Mouse (Mus musculus) lung, postnatal 0 days (tissue): ENCODE results near the gene Dag1. TPM values are rescaled to one million over a fixed set of nuclear protein-coding genes. Genes with fewer than 3 reads are reported as not detected.
"Not testable (repeated sequence)": the region's sequence is repeated elsewhere in the genome, so short reads cannot be mapped to it uniquely, and the experiment has no call there.

Source experiments
- ATAC-seq: fragments of 200-750 bp; cut with Nextera tagmentation; 2 replicates; pipeline ENCODE4 v1.8.0; 2017; ENCODE audit warnings: moderate library complexity
- DNase-seq: peaks from one replicate; pipeline ENCODE4 v3.0.0-alpha.2; 2016; ENCODE audit warnings: low spot score
- H3K27ac ChIP-seq: fragments of 300-500 bp; sonication (generic); 2 replicates; pipeline ENCODE4 v1.5.1; 2014; ENCODE audit warnings: antibody characterized with exemption, mild to moderate bottlenecking, low read length, mixed read lengths
- H3K27me3 ChIP-seq: fragments of 300-500 bp; sonication (generic); replicated peaks from 2 replicates; pipeline ENCODE4 v1.6.1; 2014; ENCODE audit warnings: low read length, mixed read lengths; ENCODE audit not compliant: insufficient read depth
- H3K36me3 ChIP-seq: fragments of 300-500 bp; sonication (generic); 2 replicates; pipeline ENCODE4 v1.6.1; 2014; ENCODE audit warnings: low read length, mixed read lengths; ENCODE audit not compliant: insufficient read depth
- H3K4me1 ChIP-seq: fragments of 300-500 bp; sonication (generic); 2 replicates; pipeline ENCODE4 v1.6.1; 2014; ENCODE audit warnings: antibody characterized with exemption, low read depth, low read length, mixed read lengths; ENCODE audit not compliant: insufficient read depth
- H3K4me2 ChIP-seq: fragments of 300-500 bp; sonication (generic); replicated peaks from 2 replicates; pipeline ENCODE4 v1.6.1; 2014; ENCODE audit warnings: low read depth, mild to moderate bottlenecking, low read length, moderate library complexity, mixed read lengths
- H3K4me3 ChIP-seq: fragments of 300-500 bp; sonication (generic); 2 replicates; pipeline ENCODE4 v1.5.1; 2014; ENCODE audit warnings: low read depth, low read length
- H3K9ac ChIP-seq: fragments of 300-500 bp; sonication (generic); replicated peaks from 2 replicates; pipeline ENCODE4 v1.6.1; 2014; ENCODE audit warnings: low read depth, mild to moderate bottlenecking
- H3K9me3 ChIP-seq: fragments of 300-500 bp; sonication (generic); 2 replicates; pipeline ENCODE4 v1.6.1; 2016; ENCODE audit warnings: low read length, mixed read lengths
- CTCF ChIP-seq: IDR thresholded peaks from 2 replicates; pipeline ENCODE4 v1.5.1; 2016; ENCODE audit warnings: antibody characterized with exemption, mild to moderate bottlenecking
- EP300 ChIP-seq: IDR thresholded peaks from 2 replicates; pipeline ENCODE4 v1.6.1; 2016; ENCODE audit warnings: antibody characterized with exemption, mild to moderate bottlenecking, control low read depth
- WGBS: fragments of 180-500 bp; shearing (Covaris S2); extraction: QIAGEN DNeasy Blood & Tissue Kit; methylation state at CpG from one replicate; pipeline ENCODE4 v1.1.7; 2014; 5-methylcytosine and 5-hydroxymethylcytosine counted together
- polyA plus RNA-seq: library from polyadenylated mRNA; unstranded; fragments of >200 nt; fragmentation: Nextera tagmentation; extraction: Ambion mirVana; gene quantifications from 2 replicates; pipeline ENCODE4 v1.2.1, GENCODE M21; 2015

The Dag1 gene
- polyA plus RNA-seq, 1 experiment from 2014 or later: 130 TPM

- WGBS: 62% methylated on average over 10 of the region's 10 CpGs
- no peak for TF ChIP-seq EP300
- TF ChIP-seq CTCF: peak; percentile 78
- peak; percentile 43 for DNase-seq
These were observed 15.1 kb upstream of the Dag1 start for GRCm38 (mm10) chr9:108278697-108279450.

DNA sequence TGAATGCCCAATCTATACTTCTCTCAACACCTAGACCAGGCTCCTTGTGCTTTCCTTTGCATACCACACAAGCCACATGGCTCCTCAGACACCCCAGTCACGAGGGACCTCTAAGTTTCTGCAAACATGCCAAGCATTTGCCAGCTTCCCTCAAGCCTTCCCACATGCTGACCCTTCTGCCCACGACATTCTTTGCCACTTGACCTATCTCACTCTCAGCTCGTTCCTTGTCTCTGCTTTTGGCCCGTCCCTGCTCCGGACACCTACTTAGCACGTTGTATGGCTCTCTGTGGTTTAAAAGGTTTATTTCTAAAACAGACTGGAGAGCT is 11.5 kb upstream of the Dag1 start:
- Histone ChIP-seq H3K4me2 (no peak overlapping the region), H3K9ac (no peak overlapping the region), H3K4me1 (0 out of 2 replicates have a peak, but pooled peaks cover 9% of the 10 kb centered on the region), H3K36me3 (no peaks in the 10 kb centered on the region), H3K27ac (peak overlapping the region; percentile 80), H3K27me3 (no peaks in the 10 kb centered on the region), H3K9me3 (no peaks in the 10 kb centered on the region), H3K4me3 (no peak overlapping the region)
- WGBS: 13% methylated on average over 6 of the region's 6 CpGs
- ATAC-seq (peak; percentile 89), DNase-seq (peak; percentile 85)
- TF ChIP-seq CTCF (no peak), EP300 (peak; percentile 95)

More at GRCm38 (mm10) chr9:108278697-108279450, 15.1 kb upstream of the Dag1 start:
- Histone ChIP-seq H3K27me3 (no peaks in the 10 kb centered on the region), H3K4me2 (no peak overlapping the region), H3K9ac (no peak overlapping the region), H3K4me1 (peaks cover 10% of the 10 kb centered on the region; the same call in 1 of the 2 replicates), H3K36me3 (no peaks in the 10 kb centered on the region), H3K27ac (no peak overlapping the region), H3K9me3 (no peaks in the 10 kb centered on the region), H3K4me3 (no peak overlapping the region)
- ATAC-seq: no peak

DNA sequence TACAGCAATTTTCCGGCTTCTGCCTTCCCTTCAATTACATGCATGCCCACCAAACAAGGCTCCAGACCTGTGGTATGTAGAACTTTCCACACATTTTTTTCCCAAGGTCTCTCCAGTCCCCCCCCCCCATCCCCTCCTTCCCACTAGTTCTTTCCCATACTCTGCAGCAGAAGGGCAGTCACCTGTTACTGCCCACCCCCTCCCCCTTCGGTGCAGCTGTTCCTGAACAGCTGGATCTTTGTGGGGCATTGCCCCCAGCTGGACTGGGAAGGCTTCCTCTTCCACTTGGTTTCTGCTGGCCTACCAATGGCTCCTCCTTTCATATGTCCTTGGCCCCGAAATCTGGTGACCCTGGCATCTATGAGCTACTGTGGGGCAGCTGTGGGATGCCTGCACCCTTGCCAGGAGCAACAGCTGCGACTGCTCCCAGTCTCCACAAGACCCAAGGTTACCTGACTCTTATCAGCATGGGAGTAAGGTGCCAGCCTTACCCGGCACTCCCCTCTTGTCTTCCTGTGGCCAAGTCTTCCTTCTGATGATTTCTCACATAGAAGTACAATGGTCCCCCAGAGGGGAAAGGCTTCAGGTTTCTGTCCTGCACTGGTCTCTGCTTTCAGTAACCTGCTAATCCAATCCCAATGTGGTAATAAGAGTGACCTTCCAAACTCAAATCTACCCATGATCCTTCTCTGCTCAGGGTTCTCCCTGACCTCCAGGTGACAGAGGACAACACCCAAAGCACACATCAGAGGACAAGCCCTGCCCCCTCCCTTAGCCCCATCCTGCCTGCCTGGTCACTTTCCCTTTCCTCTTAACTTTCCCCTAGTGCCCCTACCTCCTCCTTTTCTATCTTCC is 10.9 kb upstream of the Dag1 start:
- WGBS: 50% methylated on average over 5 of the region's 5 CpGs
- Histone ChIP-seq H3K4me1 (0 out of 2 replicates have a peak, but pooled peaks cover 9% of the 10 kb centered on the region), H3K4me2 (no peak overlapping the region), H3K9me3 (no peaks in the 10 kb centered on the region), H3K9ac (no peak overlapping the region), H3K4me3 (no peak overlapping the region), H3K27me3 (no peaks in the 10 kb centered on the region), H3K27ac (peak overlapping the region; percentile 80), H3K36me3 (no peaks in the 10 kb centered on the region)
- ATAC-seq (peak; percentile 33), DNase-seq (no peak)
- TF ChIP-seq CTCF: no peak
- TF ChIP-seq EP300: no peak

- TF ChIP-seq EP300 (peak; percentile 25; the same call in 1 of the 2 replicates), CTCF (no peak)
- 0 out of 2 replicates have a peak, but pooled peaks cover 9% of the 10 kb centered on the region for H3K4me1 ChIP-seq
- peak; percentile 53 for DNase-seq
- no peaks in the 10 kb centered on the region for H3K36me3 ChIP-seq
- no peaks in the 10 kb centered on the region for H3K27me3 ChIP-seq
- H3K9me3 ChIP-seq: no peaks in the 10 kb centered on the region
- ATAC-seq: no peak
- peak overlapping the region; percentile 20; the same call in 1 of the 2 replicates for H3K27ac ChIP-seq
- H3K4me3 ChIP-seq: no peak overlapping the region
- H3K9ac ChIP-seq: no peak overlapping the region
- no peak overlapping the region for H3K4me2 ChIP-seq
- 47% methylated on average over 4 of the region's 4 CpGs for WGBS
These were observed 9.7 kb upstream of the Dag1 start for GRCm38 (mm10) chr9:108273485-108273884.

- no peak for TF ChIP-seq CTCF
- no peak for TF ChIP-seq EP300
- H3K36me3 ChIP-seq: no peaks in the 10 kb centered on the region
- 29% methylated on average over 5 of the region's 5 CpGs for WGBS
- H3K9me3 ChIP-seq: no peaks in the 10 kb centered on the region
- no peak overlapping the region for H3K4me2 ChIP-seq
- ATAC-seq (no peak), DNase-seq (no peak)
- H3K27ac ChIP-seq: peak overlapping the region; percentile 20; the same call in 1 of the 2 replicates
- no peak overlapping the region for H3K4me3 ChIP-seq
- H3K4me1 ChIP-seq: 0 out of 2 replicates have a peak, but pooled peaks cover 9% of the 10 kb centered on the region
- H3K9ac ChIP-seq: no peak overlapping the region
- no peaks in the 10 kb centered on the region for H3K27me3 ChIP-seq
These were observed 8.9 kb upstream of the Dag1 start for GRCm38 (mm10) chr9:108272691-108273090.

DNA sequence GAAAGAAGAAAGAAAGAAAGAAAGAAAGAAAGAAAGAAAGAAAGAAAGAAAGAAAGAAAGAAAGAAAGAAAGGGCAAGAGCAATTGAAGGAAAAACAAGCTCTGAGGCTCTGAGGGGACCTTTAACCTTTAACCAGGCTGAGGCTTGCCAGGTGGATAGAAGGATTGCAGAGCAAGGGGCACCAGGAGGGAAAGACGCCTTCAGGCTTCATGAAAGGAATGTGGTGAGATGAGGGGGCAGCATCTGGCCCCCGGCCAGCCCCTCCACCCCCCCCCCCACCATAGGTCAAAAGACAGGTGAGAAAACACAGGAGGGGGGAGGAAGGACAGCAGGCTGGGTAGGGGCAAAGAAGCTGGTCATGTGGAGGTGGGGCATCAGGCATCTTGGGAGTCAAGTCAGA is 8.2 kb upstream of the Dag1 start:
- H3K9ac ChIP-seq: no peak overlapping the region
- no peaks in the 10 kb centered on the region for H3K9me3 ChIP-seq
- H3K4me1 ChIP-seq: 0 out of 2 replicates have a peak, but pooled peaks cover 9% of the 10 kb centered on the region
- TF ChIP-seq CTCF (no peak), EP300 (no peak)
- H3K4me3 ChIP-seq: no peak overlapping the region
- no peaks in the 10 kb centered on the region for H3K27me3 ChIP-seq
- no peak for DNase-seq
- no peaks in the 10 kb centered on the region for H3K36me3 ChIP-seq
- no peak for ATAC-seq
- H3K4me2 ChIP-seq: no peak overlapping the region
- WGBS: 16% methylated on average over 2 of the region's 2 CpGs
- 0 out of 2 replicates have a peak overlapping the region, but pooled peaks have one; percentile 20 for H3K27ac ChIP-seq

DNA sequence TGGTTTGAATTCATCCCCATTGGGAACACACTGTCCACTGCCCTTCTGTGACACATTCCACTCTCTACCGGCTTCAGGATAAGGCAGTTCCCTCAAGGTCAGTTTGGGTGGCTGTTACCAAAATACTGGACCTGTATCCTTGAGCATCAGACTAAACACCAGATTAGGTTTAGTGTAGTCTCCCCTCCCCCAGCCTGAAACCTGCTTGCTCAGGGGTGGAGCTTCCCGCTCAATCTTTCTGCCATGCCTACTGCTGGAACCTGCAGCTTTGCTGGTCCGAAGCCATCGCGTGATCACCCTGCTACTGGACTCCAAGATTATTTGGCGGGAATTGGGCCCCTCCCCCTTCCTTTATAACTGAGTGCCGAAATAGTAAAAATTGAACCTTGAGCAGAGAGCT is 4.9 kb upstream of the Dag1 start:
- DNase-seq, H3K4me3 ChIP-seq, H3K4me2 ChIP-seq, H3K27me3 ChIP-seq, H3K9ac ChIP-seq, H3K27ac ChIP-seq, H3K9me3 ChIP-seq, ATAC-seq, H3K36me3 ChIP-seq: not testable (repeated sequence)
- peaks cover 14% of the 10 kb centered on the region; the same call in 1 of the 2 replicates for H3K4me1 ChIP-seq
- WGBS: 69% methylated on average over 6 of the region's 7 CpGs
